In genomic region chr9:44125546-44126428, GRCm38 (mm10) we compare ENCODE assay signal across 9 mouse cellular contexts. TPM values are rescaled to one million over a fixed set of nuclear protein-coding genes. Genes with fewer than 3 reads are reported as not detected.
A peak's percentile ranks its signal among the peaks of the same experiment; 100 is the strongest.
DNase-seq lines count a peak whose midpoint lies in the region; ATAC-seq and TF ChIP-seq lines count a peak whose summit lies in the region.
"Had no signal": no experiment of that assay in that cellular context is flagged by ENCODE, and none has a peak within 500 bp of the region (broad histone marks: within the 10 kb centered on the region; RNA-seq: fewer than 3 reads in every experiment).

No protein-coding gene starts in this region.

- no peaks in the 10 kb centered on the region for H3K79me2 ChIP-seq in C2C12 (ENCODE audit: control insufficient read depth, insufficient read depth)

- peak overlapping the region; percentile 14; the same call in 1 of the 2 replicates for H3K4me2 ChIP-seq in embryonic facial prominence, embryonic 12.5 days (replicated peaks)
- H3K4me2 ChIP-seq in limb, embryonic 12.5 days, result peak overlapping the region; percentile 39
- peak overlapping the region; percentile 33 for H3K4me2 ChIP-seq in midbrain, embryonic 16.5 days (ENCODE audit: low read length)
- H3K4me2 ChIP-seq in stomach, embryonic 14.5 days (replicated peaks; ENCODE audit: low read depth, low read length), result no peak overlapping the region

- H3K9me3 ChIP-seq in embryonic facial prominence, embryonic 12.5 days, result no peaks in the 10 kb centered on the region
- H3K9me3 ChIP-seq in limb, embryonic 12.5 days, result no peaks in the 10 kb centered on the region
- H3K9me3 ChIP-seq in midbrain, embryonic 16.5 days (replicated peaks; ENCODE audit: control insufficient read depth, low read length, poor library complexity, severe bottlenecking), result no peaks in the 10 kb centered on the region
- H3K9me3 ChIP-seq in stomach, embryonic 14.5 days (ENCODE audit: control insufficient read depth, low read depth, low read length), result no peaks in the 10 kb centered on the region

- 35% methylated on average over 18 of the region's 18 CpGs for WGBS in embryonic facial prominence, embryonic 12.5 days
- WGBS in kidney, adult 2 months, result 12% methylated on average over 18 of the region's 18 CpGs
- WGBS in limb, embryonic 12.5 days, result 32% methylated on average over 18 of the region's 18 CpGs
- WGBS in midbrain, embryonic 16.5 days, result 30% methylated on average over 18 of the region's 18 CpGs
- 24% methylated on average over 18 of the region's 18 CpGs for whole genome bisulfite sequencing in stomach, embryonic 14.5 days

- ATAC-seq in embryonic facial prominence, embryonic 12.5 days (ENCODE audit: insufficient number of reproducible peaks, insufficient read depth, low FRiP score, low TSS enrichment), result no peak
- no peak for ATAC-seq in limb, embryonic 12.5 days (ENCODE audit: insufficient number of reproducible peaks, insufficient read depth, low FRiP score, low TSS enrichment, low read depth)
- ATAC-seq in midbrain, embryonic 16.5 days, result peak; percentile 69; the same call in 1 of the 2 replicates
- peak; percentile 42; the same call in 1 of the 2 replicates for ATAC-seq in stomach, embryonic 14.5 days (ENCODE audit: insufficient number of reproducible peaks, insufficient read depth, low FRiP score, low read depth)

- no peak for TF ChIP-seq POLR2A in kidney, adult 2 months (IDR thresholded peaks at IDR 0.05; ENCODE audit: low read depth, low read length)

- no peaks in the 10 kb centered on the region for H3K36me3 ChIP-seq in C2C12 (ENCODE audit: control insufficient read depth, insufficient read depth)
- H3K36me3 ChIP-seq in embryonic facial prominence, embryonic 12.5 days, result no peaks in the 10 kb centered on the region
- no peaks in the 10 kb centered on the region for H3K36me3 ChIP-seq in kidney, adult 2 months (ENCODE audit: control insufficient read depth, insufficient read depth, low read length)
- H3K36me3 ChIP-seq in limb, embryonic 12.5 days, result no peaks in the 10 kb centered on the region
- H3K36me3 ChIP-seq in midbrain, embryonic 16.5 days (ENCODE audit: control insufficient read depth, insufficient read depth, low read length), result no peaks in the 10 kb centered on the region
- H3K36me3 ChIP-seq in stomach, embryonic 14.5 days (ENCODE audit: control insufficient read depth, insufficient read depth, low read length), result no peaks in the 10 kb centered on the region

- H3K27me3 ChIP-seq in C2C12 (ENCODE audit: control insufficient read depth, insufficient read depth, insufficient read length), result no peaks in the 10 kb centered on the region
- no peaks in the 10 kb centered on the region for H3K27me3 ChIP-seq in embryonic facial prominence, embryonic 12.5 days
- no peaks in the 10 kb centered on the region for H3K27me3 ChIP-seq in kidney, adult 2 months (replicated peaks; ENCODE audit: control insufficient read depth, insufficient read depth, low read length)
- peaks cover 16% of the 10 kb centered on the region for H3K27me3 ChIP-seq in limb, embryonic 12.5 days
- 0 out of 2 replicates have a peak, but pooled peaks cover 6% of the 10 kb centered on the region for H3K27me3 ChIP-seq in midbrain, embryonic 16.5 days (ENCODE audit: control insufficient read depth, insufficient read depth, low read depth, low read length)
- no peaks in the 10 kb centered on the region for H3K27me3 ChIP-seq in stomach, embryonic 14.5 days (ENCODE audit: control insufficient read depth, insufficient read depth, low read length)

- TF ChIP-seq CTCF in C2C12 (IDR thresholded peaks at IDR 0.05; ENCODE audit: control insufficient read depth, insufficient read depth, insufficient read length), result peak; percentile 41
- TF ChIP-seq CTCF in kidney, adult 2 months (conservative IDR thresholded peaks at IDR 0.05; ENCODE audit: insufficient read depth, insufficient read length, low read depth, low read length), result peak; percentile 92

- H3K4me1 ChIP-seq in embryonic facial prominence, embryonic 12.5 days, result peaks cover 15% of the 10 kb centered on the region
- H3K4me1 ChIP-seq in kidney, adult 2 months (ENCODE audit: control insufficient read depth, insufficient read depth, low read length), result peaks cover 16% of the 10 kb centered on the region; the same call in 1 of the 2 replicates
- H3K4me1 ChIP-seq in limb, embryonic 12.5 days (replicated peaks), result peaks cover 23% of the 10 kb centered on the region
- H3K4me1 ChIP-seq in midbrain, embryonic 16.5 days (ENCODE audit: control insufficient read depth, insufficient read depth, low read length), result peaks cover 11% of the 10 kb centered on the region
- peaks cover 11% of the 10 kb centered on the region for H3K4me1 ChIP-seq in stomach, embryonic 14.5 days (ENCODE audit: control insufficient read depth, insufficient read depth, low read length)

- H3K79me3 ChIP-seq in C2C12 (ENCODE audit: low read depth), result no peaks in the 10 kb centered on the region

- H3ac ChIP-seq in C2C12 (ENCODE audit: control insufficient read depth, insufficient read length, low read depth), result no peak overlapping the region

- H3K9ac ChIP-seq in embryonic facial prominence, embryonic 12.5 days, result peak overlapping the region; percentile 38; the same call in 1 of the 2 replicates
- no peak overlapping the region for H3K9ac ChIP-seq in limb, embryonic 12.5 days (replicated peaks)
- no peak overlapping the region for H3K9ac ChIP-seq in midbrain, embryonic 16.5 days (ENCODE audit: low read depth, low read length)
- H3K9ac ChIP-seq in stomach, embryonic 14.5 days (replicated peaks; ENCODE audit: low read depth, low read length), result no peak overlapping the region

- DNase-seq in adrenal gland, postnatal 36 days, result peak; percentile 87 to 89
- peak; percentile 97 for DNase-seq in heart, adult 11 months
- DNase-seq in kidney, adult 2 months, result peak; percentile 94

- no peak overlapping the region for H3K27ac ChIP-seq in embryonic facial prominence, embryonic 12.5 days
- H3K27ac ChIP-seq in kidney, adult 2 months (ENCODE audit: insufficient read depth, low read depth, low read length), result peak overlapping the region; percentile 11; the same call in 1 of the 2 replicates
- peak overlapping the region; percentile 51 for H3K27ac ChIP-seq in limb, embryonic 12.5 days
- no peak overlapping the region for H3K27ac ChIP-seq in midbrain, embryonic 16.5 days (ENCODE audit: low read length)
- no peak overlapping the region; the same call in 1 of the 2 replicates for H3K27ac ChIP-seq in stomach, embryonic 14.5 days (ENCODE audit: low read length)
- H3K27ac ChIP-seq: macrophage had no signal

- H3K4me3 ChIP-seq in C2C12 (ENCODE audit: insufficient read depth, poor library complexity, severe bottlenecking), result no peak overlapping the region
- H3K4me3 ChIP-seq in embryonic facial prominence, embryonic 12.5 days, result no peak overlapping the region
- no peak overlapping the region for H3K4me3 ChIP-seq in kidney, adult 2 months (ENCODE audit: insufficient read depth, low read depth, low read length)
- no peak overlapping the region for H3K4me3 ChIP-seq in limb, embryonic 12.5 days (replicated peaks)
- H3K4me3 ChIP-seq in midbrain, embryonic 16.5 days (ENCODE audit: low read depth, low read length), result no peak overlapping the region
- no peak overlapping the region for H3K4me3 ChIP-seq in stomach, embryonic 14.5 days (ENCODE audit: low read depth, low read length)

RNA-seq across cellular contexts. Expression of gene Mcam, which starts 8.5 kb away (rescaled TPM):
- polyA plus RNA-seq in C2C12 (2012; fragmentation: generic; extraction: Trizol), result 21.7 TPM
- total RNA-seq in adrenal gland, postnatal 36 days (2021), result 10 to 100 TPM; 30.7 to 73.7 TPM
- 22.3 and 24.2 TPM in 2 replicates for polyA plus RNA-seq in embryonic facial prominence, embryonic 12.5 days (2016; fragmentation: Nextera tagmentation; extraction: Ambion mirVana)
- polyA plus RNA-seq in kidney, adult 2 months (2012; rRNA removed), result 27.9 and 32.8 TPM in 2 replicates
- polyA plus RNA-seq in limb, embryonic 12.5 days (2016; fragmentation: Nextera tagmentation; extraction: Ambion mirVana), result 18.0 and 18.1 TPM in 2 replicates
- 9.6 and 10.5 TPM in 2 replicates for polyA plus RNA-seq in midbrain, embryonic 16.5 days (2015; fragmentation: Nextera tagmentation; extraction: Ambion mirVana)
- 53.0 and 54.3 TPM in 2 replicates for polyA plus RNA-seq in stomach, embryonic 14.5 days (2014; fragmentation: Nextera tagmentation; extraction: Ambion mirVana)
- polyA plus RNA-seq: macrophage had no signal

RNA-seq across cellular contexts. Expression of gene Rnf26, which starts 12.5 kb away (rescaled TPM):
- 52.6 TPM for polyA plus RNA-seq in C2C12 (2012; fragmentation: generic; extraction: Trizol)
- total RNA-seq in adrenal gland, postnatal 36 days (2021), result 10 to 100 TPM; 28.0 to 32.7 TPM
- 86.7 and 88.8 TPM in 2 replicates for polyA plus RNA-seq in embryonic facial prominence, embryonic 12.5 days (2016; fragmentation: Nextera tagmentation; extraction: Ambion mirVana)
- polyA plus RNA-seq in kidney, adult 2 months (2012; rRNA removed), result 28.8 and 30.9 TPM in 2 replicates
- polyA plus RNA-seq in limb, embryonic 12.5 days (2016; fragmentation: Nextera tagmentation; extraction: Ambion mirVana), result 89.6 and 91.4 TPM in 2 replicates
- polyA plus RNA-seq in midbrain, embryonic 16.5 days (2015; fragmentation: Nextera tagmentation; extraction: Ambion mirVana), result 25.6 and 26.0 TPM in 2 replicates
- 61.7 and 66.7 TPM in 2 replicates for polyA plus RNA-seq in stomach, embryonic 14.5 days (2014; fragmentation: Nextera tagmentation; extraction: Ambion mirVana)

RNA-seq across cellular contexts. Expression of gene Gm49380, which starts 12.5 kb away (rescaled TPM):
- polyA plus RNA-seq in C2C12 (2012; fragmentation: generic; extraction: Trizol), result 0.05 TPM
- under 1 TPM; 0.70 to 0.76 TPM for total RNA-seq in adrenal gland, postnatal 36 days (2021)
- 0.19 and 0.33 TPM in 2 replicates for polyA plus RNA-seq in embryonic facial prominence, embryonic 12.5 days (2016; fragmentation: Nextera tagmentation; extraction: Ambion mirVana)
- not detected in 2 replicates for polyA plus RNA-seq in kidney, adult 2 months (2012; rRNA removed)
- 0.08 and 0.17 TPM in 2 replicates for polyA plus RNA-seq in limb, embryonic 12.5 days (2016; fragmentation: Nextera tagmentation; extraction: Ambion mirVana)
- polyA plus RNA-seq in midbrain, embryonic 16.5 days (2015; fragmentation: Nextera tagmentation; extraction: Ambion mirVana), result 0.10 and 0.15 TPM in 2 replicates
- 0.43 and 0.52 TPM in 2 replicates for polyA plus RNA-seq in stomach, embryonic 14.5 days (2014; fragmentation: Nextera tagmentation; extraction: Ambion mirVana)

RNA-seq across cellular contexts. Expression of gene C1qtnf5, which starts 18.7 kb away (rescaled TPM):
- 0.15 TPM for polyA plus RNA-seq in C2C12 (2012; fragmentation: generic; extraction: Trizol)
- total RNA-seq in adrenal gland, postnatal 36 days (2021), result 10 to 100 TPM; 13.0 to 20.4 TPM
- 0.78 and 1.3 TPM in 2 replicates for polyA plus RNA-seq in embryonic facial prominence, embryonic 12.5 days (2016; fragmentation: Nextera tagmentation; extraction: Ambion mirVana)
- polyA plus RNA-seq in kidney, adult 2 months (2012; rRNA removed), result 16.8 and 19.6 TPM in 2 replicates
- polyA plus RNA-seq in limb, embryonic 12.5 days (2016; fragmentation: Nextera tagmentation; extraction: Ambion mirVana), result 0.84 TPM in 1 of 2 replicates, not detected in the other
- polyA plus RNA-seq in midbrain, embryonic 16.5 days (2015; fragmentation: Nextera tagmentation; extraction: Ambion mirVana), result 4.6 and 5.5 TPM in 2 replicates
- polyA plus RNA-seq in stomach, embryonic 14.5 days (2014; fragmentation: Nextera tagmentation; extraction: Ambion mirVana), result 2.3 and 2.8 TPM in 2 replicates
- polyA plus RNA-seq: macrophage had no signal

RNA-seq across cellular contexts. Expression of gene Mfrp, which starts 24.3 kb away (rescaled TPM):
- polyA plus RNA-seq in C2C12 (2012; fragmentation: generic; extraction: Trizol), result 0.05 TPM
- under 1 TPM in 1 of 2 experiments, not detected in 1; 0.10 TPM for total RNA-seq in adrenal gland, postnatal 36 days (2021)
- 0.13 and 0.20 TPM in 2 replicates for polyA plus RNA-seq in embryonic facial prominence, embryonic 12.5 days (2016; fragmentation: Nextera tagmentation; extraction: Ambion mirVana)
- 4.4 and 5.4 TPM in 2 replicates for polyA plus RNA-seq in kidney, adult 2 months (2012; rRNA removed)
- 0.29 and 0.40 TPM in 2 replicates for polyA plus RNA-seq in limb, embryonic 12.5 days (2016; fragmentation: Nextera tagmentation; extraction: Ambion mirVana)
- 0.15 and 0.16 TPM in 2 replicates for polyA plus RNA-seq in midbrain, embryonic 16.5 days (2015; fragmentation: Nextera tagmentation; extraction: Ambion mirVana)
- 0.26 and 0.28 TPM in 2 replicates for polyA plus RNA-seq in stomach, embryonic 14.5 days (2014; fragmentation: Nextera tagmentation; extraction: Ambion mirVana)
- polyA plus RNA-seq: macrophage had no signal

Comparison
In these comparisons a context has a peak if more than half of its experiments do, and no peak if none do; other contexts are left out.
1. ATAC-seq: peak in midbrain, embryonic 16.5 days (single experiment) and stomach, embryonic 14.5 days (single experiment); none in embryonic facial prominence, embryonic 12.5 days (single experiment) and limb, embryonic 12.5 days (single experiment).
2. H3K27ac ChIP-seq: peak in kidney, adult 2 months (single experiment) and limb, embryonic 12.5 days (single experiment); none in embryonic facial prominence, embryonic 12.5 days (single experiment), midbrain, embryonic 16.5 days (single experiment) and stomach, embryonic 14.5 days (single experiment).
3. Peak in every context shown above with its lines, with median percentiles within 50 percentile points of each other: DNase-seq.